Mouse (Mus musculus): ENCODE measurements around the gene Fbxl14. TPM values are rescaled to one million over a fixed set of nuclear protein-coding genes. Genes with fewer than 3 reads are reported as not detected.

The Fbxl14 gene
- polyA plus RNA-seq, 1 experiment from 2014 or later: 4.3 TPM

DNA sequence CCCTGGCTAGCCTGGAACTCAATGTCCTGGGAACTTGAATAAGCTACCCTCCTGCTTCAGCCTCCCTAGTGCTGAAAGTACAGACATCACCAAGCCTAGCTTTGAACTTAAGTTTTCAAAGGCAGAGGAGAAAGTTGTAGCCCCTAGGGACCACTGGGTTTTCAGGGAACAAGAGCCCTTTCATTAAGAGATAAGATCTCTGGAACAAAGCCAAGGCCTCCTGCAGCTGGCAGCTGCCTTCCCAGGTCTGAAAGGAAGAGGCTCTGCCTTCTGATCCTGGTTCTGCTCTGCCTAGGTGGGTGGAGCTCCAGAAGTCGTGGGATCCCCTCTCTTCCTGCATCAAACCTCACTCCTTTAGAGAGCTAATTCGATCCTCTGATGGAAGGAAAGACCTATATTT lies 6.0 kb downstream of the Fbxl14 start:
- no peak for ATAC-seq (ENCODE audit: insufficient number of reproducible peaks, low FRiP score, low TSS enrichment, low read depth)
- H3K27ac ChIP-seq (replicated peaks): no peak overlapping the region
- no peaks in the 10 kb centered on the region for H3K27me3 ChIP-seq
- WGBS: 5% methylated on average over 2 of the region's 2 CpGs
- no peak overlapping the region for H3K9ac ChIP-seq
- H3K4me3 ChIP-seq (replicated peaks): no peak overlapping the region
- H3K4me1 ChIP-seq: peaks cover 34% of the 10 kb centered on the region
- H3K36me3 ChIP-seq: no peaks in the 10 kb centered on the region; the same call in 1 of the 2 replicates
- H3K4me2 ChIP-seq (replicated peaks): no peak overlapping the region
- H3K9me3 ChIP-seq (replicated peaks): no peaks in the 10 kb centered on the region

DNA sequence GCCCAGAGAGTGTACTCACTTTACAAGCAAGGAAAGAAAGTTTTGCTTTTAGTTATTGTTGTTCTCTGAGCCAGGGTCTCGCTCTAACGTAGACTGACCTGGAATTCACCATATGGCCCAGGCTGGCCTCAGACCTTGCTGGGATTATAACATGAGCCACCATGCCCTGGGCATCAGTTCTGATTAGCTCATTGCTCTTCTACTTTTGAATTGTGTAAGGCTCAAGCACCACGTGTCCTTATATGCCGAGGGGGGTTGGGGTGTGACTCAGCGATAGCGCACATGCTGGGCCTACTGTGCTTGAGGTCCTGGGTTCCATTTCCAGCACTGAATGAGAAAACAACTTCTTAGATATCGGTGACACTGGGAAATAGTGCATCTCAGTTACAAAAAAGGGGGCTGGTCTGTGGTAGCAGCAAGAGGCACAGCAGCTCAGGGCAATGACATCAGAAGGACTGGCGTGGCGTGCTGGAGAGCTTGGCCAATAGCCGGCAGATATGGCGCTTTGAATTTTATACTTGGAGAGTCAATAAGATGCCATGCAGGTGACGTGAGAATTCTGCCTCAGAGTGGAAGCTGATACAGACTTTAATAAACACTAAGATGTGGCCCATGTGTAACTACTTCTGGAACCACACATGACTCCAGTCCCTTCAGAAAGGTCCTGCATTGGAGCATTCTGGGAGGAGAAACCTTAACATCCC lies 7.1 kb downstream of the Fbxl14 start:
- 75% methylated on average over 12 of the region's 12 CpGs for WGBS
- H3K4me2 ChIP-seq (replicated peaks): no peak overlapping the region
- no peak for ATAC-seq (ENCODE audit: insufficient number of reproducible peaks, low FRiP score, low TSS enrichment, low read depth)
- no peak overlapping the region for H3K4me3 ChIP-seq (replicated peaks)
- peaks cover 35% of the 10 kb centered on the region for H3K4me1 ChIP-seq
- no peaks in the 10 kb centered on the region; the same call in 1 of the 2 replicates for H3K36me3 ChIP-seq
- no peaks in the 10 kb centered on the region for H3K27me3 ChIP-seq
- H3K9ac ChIP-seq: no peak overlapping the region
- H3K27ac ChIP-seq (replicated peaks): no peak overlapping the region
- no peaks in the 10 kb centered on the region for H3K9me3 ChIP-seq (replicated peaks)

DNA sequence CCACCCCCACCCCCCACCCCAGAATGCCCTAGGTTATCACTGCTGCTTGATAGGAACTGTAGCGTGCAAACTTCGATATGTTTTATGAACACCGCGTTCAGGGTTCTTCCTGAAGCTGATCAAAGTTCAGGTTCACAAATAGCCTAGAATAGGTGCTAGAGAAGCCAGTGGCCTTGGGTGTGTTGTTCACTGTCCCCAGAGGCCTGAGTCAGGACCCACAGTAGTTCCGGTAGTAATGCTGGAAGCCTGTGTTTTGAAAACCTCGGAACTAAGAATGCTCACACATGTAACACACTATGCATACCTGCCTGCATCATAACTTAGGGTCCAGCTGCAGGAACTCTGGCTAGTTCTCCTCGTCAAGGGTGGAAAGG lies 7.6 kb downstream of the Fbxl14 start:
- WGBS: 92% methylated on average over 7 of the region's 7 CpGs

DNA sequence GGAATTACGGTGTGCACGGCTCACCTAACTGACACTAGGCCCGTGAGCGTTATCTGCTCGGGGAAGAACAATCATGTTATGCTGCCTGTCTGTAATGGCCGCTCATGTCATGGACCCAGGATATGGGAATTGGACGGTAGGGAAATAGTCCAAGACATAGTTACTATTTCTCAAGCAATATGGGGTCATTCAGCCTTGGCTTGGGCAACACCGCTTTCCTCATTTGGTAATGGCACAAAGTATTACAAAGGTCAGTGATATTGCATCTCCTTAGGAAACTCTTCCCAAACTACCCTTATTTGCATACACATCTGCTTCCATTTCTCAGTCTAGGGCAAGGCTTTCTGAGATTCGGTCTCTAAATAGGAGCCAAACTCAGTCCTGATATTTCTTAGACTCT lies 8.2 kb downstream of the Fbxl14 start:
- 82% methylated on average over 9 of the region's 9 CpGs for WGBS
- no peak overlapping the region for H3K4me2 ChIP-seq (replicated peaks)
- peaks cover 32% of the 10 kb centered on the region for H3K4me1 ChIP-seq

More for the DNA sequence above, 7.6 kb downstream of the Fbxl14 start:
- peaks cover 33% of the 10 kb centered on the region for H3K4me1 ChIP-seq
- no peak overlapping the region for H3K9ac ChIP-seq
- no peak overlapping the region for H3K4me3 ChIP-seq (replicated peaks)
- no peak overlapping the region for H3K4me2 ChIP-seq (replicated peaks)
- H3K27ac ChIP-seq (replicated peaks): no peak overlapping the region
- no peaks in the 10 kb centered on the region; the same call in 1 of the 2 replicates for H3K36me3 ChIP-seq
- H3K9me3 ChIP-seq (replicated peaks): no peaks in the 10 kb centered on the region
- ATAC-seq (ENCODE audit: insufficient number of reproducible peaks, low FRiP score, low TSS enrichment, low read depth): no peak
- H3K27me3 ChIP-seq: no peaks in the 10 kb centered on the region

DNA sequence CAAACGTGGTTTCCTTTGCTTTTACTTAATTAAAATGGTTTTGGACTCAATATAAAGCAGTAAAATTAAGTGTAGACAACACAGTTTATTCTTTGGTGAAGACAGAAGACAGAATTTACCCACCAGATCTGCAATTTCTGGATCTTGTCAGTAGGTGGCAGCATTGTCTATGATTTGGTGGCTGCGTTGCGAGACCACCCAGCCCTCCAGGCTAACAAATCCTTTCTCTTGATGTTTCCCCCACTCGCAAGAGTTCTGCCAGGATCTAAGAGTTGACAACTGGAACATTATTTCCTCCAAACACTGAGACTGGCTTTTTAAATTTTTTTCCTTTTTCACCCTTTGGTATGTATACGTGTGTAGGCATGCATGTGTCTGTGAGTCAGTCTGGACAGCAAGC lies 10.3 kb downstream of the Fbxl14 start:
- Histone ChIP-seq H3K4me1 (peaks cover 21% of the 10 kb centered on the region), H3K9ac (no peak overlapping the region), H3K4me2 (replicated peaks) (peak overlapping the region; percentile 46), H3K27me3 (no peaks in the 10 kb centered on the region), H3K36me3 (no peaks in the 10 kb centered on the region), H3K9me3 (replicated peaks) (no peaks in the 10 kb centered on the region), H3K4me3 (replicated peaks) (peak overlapping the region; percentile 21), H3K27ac (replicated peaks) (no peak overlapping the region)
- no peak for ATAC-seq (ENCODE audit: insufficient number of reproducible peaks, low FRiP score, low TSS enrichment, low read depth)
- WGBS: 4% methylated on average over 5 of the region's 5 CpGs

More for the DNA sequence above, 8.2 kb downstream of the Fbxl14 start:
- no peaks in the 10 kb centered on the region for H3K9me3 ChIP-seq (replicated peaks)
- no peak for ATAC-seq (ENCODE audit: insufficient number of reproducible peaks, low FRiP score, low TSS enrichment, low read depth)
- H3K36me3 ChIP-seq: no peaks in the 10 kb centered on the region; the same call in 1 of the 2 replicates
- no peak overlapping the region for H3K9ac ChIP-seq
- no peak overlapping the region for H3K27ac ChIP-seq (replicated peaks)
- H3K4me3 ChIP-seq (replicated peaks): no peak overlapping the region
- H3K27me3 ChIP-seq: no peaks in the 10 kb centered on the region

DNA sequence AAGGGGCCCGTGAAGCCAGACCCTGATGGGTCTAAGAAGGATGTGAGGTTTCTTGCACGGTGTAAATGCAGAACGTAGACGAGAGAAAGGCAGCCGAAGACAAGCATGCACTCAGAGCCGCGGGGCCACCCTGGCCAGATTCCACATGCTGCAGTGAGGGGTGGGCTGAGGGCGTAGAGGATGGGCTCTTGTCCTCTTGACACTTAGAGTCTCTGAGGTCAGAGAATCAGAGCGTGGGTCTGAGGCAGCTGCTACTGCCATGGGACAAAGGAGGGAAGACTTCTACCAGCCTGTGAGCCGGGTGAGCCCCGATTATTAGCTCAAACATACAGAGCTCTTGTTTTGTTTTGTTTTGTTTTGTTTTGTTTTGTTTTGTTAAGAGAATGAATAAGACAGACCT lies 11.1 kb downstream of the Fbxl14 start:
- Histone ChIP-seq H3K4me3 (replicated peaks) (peak overlapping the region; percentile 21), H3K36me3 (no peaks in the 10 kb centered on the region), H3K4me2 (replicated peaks) (peak overlapping the region; percentile 46), H3K27me3 (no peaks in the 10 kb centered on the region), H3K4me1 (peaks cover 19% of the 10 kb centered on the region), H3K9ac (no peak overlapping the region), H3K9me3 (replicated peaks) (no peaks in the 10 kb centered on the region), H3K27ac (replicated peaks) (0 out of 2 replicates have a peak overlapping the region, but pooled peaks have one; percentile 22)
- 20% methylated on average over 11 of the region's 11 CpGs for WGBS
- no peak for ATAC-seq (ENCODE audit: insufficient number of reproducible peaks, low FRiP score, low TSS enrichment, low read depth)

DNA sequence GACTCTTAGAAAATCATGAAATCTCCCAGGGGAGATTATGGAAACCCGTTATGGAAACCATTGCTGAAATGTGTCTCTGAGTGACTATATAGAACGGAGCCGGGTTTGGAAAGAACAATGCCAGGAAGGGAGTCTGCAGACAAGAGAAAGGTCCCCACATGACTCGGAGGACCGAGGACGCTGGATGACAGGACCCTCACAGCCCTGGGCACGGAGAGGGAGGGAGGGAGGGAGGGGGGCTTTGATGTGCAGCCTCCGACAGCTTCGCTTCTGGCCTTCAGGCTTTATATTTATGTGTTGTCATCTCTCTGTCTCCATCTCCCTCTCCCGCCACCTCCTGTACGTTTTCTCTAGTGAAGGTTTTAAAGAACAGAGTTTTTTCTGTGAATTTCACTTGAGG lies 11.5 kb downstream of the Fbxl14 start:
- Histone ChIP-seq H3K4me2 (replicated peaks) (peak overlapping the region; percentile 46), H3K36me3 (no peaks in the 10 kb centered on the region), H3K4me1 (peaks cover 17% of the 10 kb centered on the region)

DNA sequence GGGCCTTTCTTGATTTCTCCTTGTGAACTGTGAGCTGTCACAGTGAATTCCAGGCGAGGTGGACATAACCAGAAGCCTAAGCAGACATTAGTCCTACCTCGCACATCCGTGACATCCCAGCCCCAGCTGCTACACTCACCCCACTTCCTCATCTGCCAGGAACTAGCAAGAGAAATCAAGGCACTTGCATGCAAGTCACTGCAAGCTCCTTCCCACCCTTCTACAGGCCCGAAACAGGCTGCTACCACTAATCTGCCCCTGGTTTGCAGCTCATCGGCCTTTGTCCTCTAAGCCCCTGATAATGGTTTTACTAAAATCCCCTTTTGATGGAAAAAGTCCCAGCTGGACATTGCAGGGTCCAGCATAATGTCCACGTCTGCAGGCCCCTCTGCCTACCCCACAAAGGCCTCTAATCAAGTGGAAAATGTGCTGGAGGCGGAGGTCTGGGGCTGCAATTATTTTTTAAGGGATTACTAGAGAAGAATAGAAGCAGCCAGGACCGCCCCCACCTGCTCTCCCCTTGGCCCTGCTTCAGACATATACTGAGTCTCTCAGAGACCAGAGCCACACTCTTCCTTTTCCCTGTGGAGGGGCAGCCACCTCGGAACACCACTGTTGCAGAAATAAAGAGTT lies 12.6 kb downstream of the Fbxl14 start:
- Histone ChIP-seq H3K4me1 (peaks cover 17% of the 10 kb centered on the region), H3K9me3 (replicated peaks) (no peaks in the 10 kb centered on the region), H3K36me3 (no peaks in the 10 kb centered on the region), H3K27ac (replicated peaks) (no peak overlapping the region), H3K4me3 (replicated peaks) (no peak overlapping the region), H3K4me2 (replicated peaks) (no peak overlapping the region), H3K9ac (no peak overlapping the region), H3K27me3 (no peaks in the 10 kb centered on the region)
- ATAC-seq (ENCODE audit: insufficient number of reproducible peaks, low FRiP score, low TSS enrichment, low read depth): no peak
- WGBS: 51% methylated on average over 9 of the region's 9 CpGs

More for the DNA sequence above, 11.5 kb downstream of the Fbxl14 start:
- H3K9me3 ChIP-seq (replicated peaks): no peaks in the 10 kb centered on the region
- H3K27me3 ChIP-seq: no peaks in the 10 kb centered on the region
- H3K27ac ChIP-seq (replicated peaks): no peak overlapping the region
- no peak overlapping the region for H3K9ac ChIP-seq
- peak overlapping the region; percentile 21 for H3K4me3 ChIP-seq (replicated peaks)
- ATAC-seq (ENCODE audit: insufficient number of reproducible peaks, low FRiP score, low TSS enrichment, low read depth): no peak
- 29% methylated on average over 11 of the region's 11 CpGs for WGBS

DNA sequence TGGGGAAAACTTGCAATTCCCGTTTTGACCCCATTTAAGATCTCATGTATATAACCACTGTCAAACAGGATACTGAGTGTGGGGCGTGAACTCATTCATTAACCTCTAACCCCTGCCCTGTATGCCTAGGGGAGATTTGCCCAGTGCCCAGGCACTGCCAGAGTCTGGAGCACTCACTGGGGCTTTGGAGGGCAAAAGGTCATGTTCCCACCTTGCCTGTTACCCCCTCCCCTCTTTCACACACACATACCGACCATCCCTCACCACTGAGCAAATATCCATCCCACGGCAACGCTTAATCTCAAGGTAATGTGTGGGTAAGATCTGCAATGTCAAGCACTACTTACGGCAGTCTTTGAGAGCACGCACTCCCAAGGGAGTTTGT lies 13.2 kb downstream of the Fbxl14 start:
- Histone ChIP-seq H3K27ac (replicated peaks) (no peak overlapping the region), H3K27me3 (no peaks in the 10 kb centered on the region), H3K9ac (no peak overlapping the region), H3K4me3 (replicated peaks) (no peak overlapping the region), H3K36me3 (no peaks in the 10 kb centered on the region), H3K4me2 (replicated peaks) (no peak overlapping the region), H3K4me1 (peaks cover 17% of the 10 kb centered on the region), H3K9me3 (replicated peaks) (no peaks in the 10 kb centered on the region)
- 50% methylated on average over 7 of the region's 7 CpGs for WGBS
- ATAC-seq (ENCODE audit: insufficient number of reproducible peaks, low FRiP score, low TSS enrichment, low read depth): no peak

DNA sequence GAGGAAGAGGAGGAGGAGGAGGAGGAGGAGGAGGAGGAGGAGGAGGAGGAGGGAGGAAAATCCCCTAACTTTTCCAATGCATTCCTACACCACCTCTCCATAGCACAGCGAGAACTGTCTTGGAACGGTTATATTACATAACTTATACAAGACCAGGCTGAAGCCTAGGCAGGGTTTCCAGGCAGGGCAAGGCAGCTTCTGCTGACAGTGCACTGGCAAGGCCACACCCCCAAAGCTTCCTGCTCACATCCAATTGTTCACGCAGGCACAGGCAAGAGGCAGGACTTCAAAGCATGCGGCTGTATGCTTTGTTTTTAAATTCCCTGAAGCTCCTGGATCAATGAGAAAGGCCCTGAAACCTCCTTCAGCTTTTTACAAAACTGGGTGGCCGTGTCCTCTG lies 19.8 kb downstream of the Fbxl14 start:
- WGBS: 10% methylated on average over 5 of the region's 5 CpGs
- Histone ChIP-seq H3K4me2 (replicated peaks) (no peak overlapping the region), H3K36me3 (no peaks in the 10 kb centered on the region), H3K9me3 (replicated peaks) (no peaks in the 10 kb centered on the region), H3K4me1 (peaks cover 24% of the 10 kb centered on the region), H3K9ac (no peak overlapping the region), H3K4me3 (replicated peaks) (no peak overlapping the region), H3K27ac (replicated peaks) (0 out of 2 replicates have a peak overlapping the region, but pooled peaks have one; percentile 28), H3K27me3 (no peaks in the 10 kb centered on the region)
- ATAC-seq (ENCODE audit: insufficient number of reproducible peaks, low FRiP score, low TSS enrichment, low read depth): peak; percentile 73

DNA sequence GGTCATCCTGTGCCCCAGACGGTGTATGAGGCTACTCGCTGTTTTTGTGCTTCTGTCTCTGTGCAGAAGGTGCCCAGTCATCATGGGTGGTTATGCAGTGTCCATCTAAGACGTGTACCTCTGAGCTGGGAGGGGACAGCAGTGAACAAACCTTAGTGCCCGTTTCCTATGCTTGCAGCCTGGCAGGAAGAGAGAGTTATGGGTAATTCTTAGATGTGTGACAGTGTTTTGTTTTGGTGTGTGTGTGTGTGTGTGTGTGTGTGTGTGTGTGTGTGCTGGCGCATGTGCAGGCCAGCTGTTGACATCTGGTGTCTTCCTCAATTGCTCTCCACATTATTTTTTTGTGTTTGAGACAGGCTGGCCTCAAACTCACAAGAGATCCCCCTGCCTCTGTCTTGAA lies 20.6 kb downstream of the Fbxl14 start:
- Histone ChIP-seq H3K9me3 (replicated peaks) (no peaks in the 10 kb centered on the region), H3K4me2 (replicated peaks) (no peak overlapping the region), H3K9ac (no peak overlapping the region), H3K36me3 (no peaks in the 10 kb centered on the region), H3K4me3 (replicated peaks) (no peak overlapping the region), H3K4me1 (peaks cover 24% of the 10 kb centered on the region), H3K27me3 (no peaks in the 10 kb centered on the region), H3K27ac (replicated peaks) (no peak overlapping the region)
- ATAC-seq (ENCODE audit: insufficient number of reproducible peaks, low FRiP score, low TSS enrichment, low read depth): no peak
- 66% methylated on average over 5 of the region's 5 CpGs for WGBS

Measured in embryonic facial prominence, embryonic 15.5 days (tissue).